Mouse (Mus musculus): Measurements from ENCODE around the gene Pafah1b2. TPM values are rescaled to one million over a fixed set of nuclear protein-coding genes. Genes with fewer than 3 reads are reported as not detected.

Pafah1b2 gene
- total RNA-seq, 2 experiments from 2014 or later: 29.3 to 68.6 TPM

- peak; percentile 88 for ATAC-seq (replicated peaks; ENCODE audit: low FRiP score, poor library complexity, severe bottlenecking)
These were observed 27.9 kb downstream of the Pafah1b2 start for GRCm38 (mm10) chr9:45984409-45985228.

- peak; percentile 47 for ATAC-seq (replicated peaks; ENCODE audit: low FRiP score, poor library complexity, severe bottlenecking)
These were observed 28.6 kb downstream of the Pafah1b2 start for GRCm38 (mm10) chr9:45983676-45984408.

- ATAC-seq (replicated peaks; ENCODE audit: low FRiP score, poor library complexity, severe bottlenecking): no peak
These were observed 31.2 kb downstream of the Pafah1b2 start for GRCm38 (mm10) chr9:45981331-45981730.

- no peak for ATAC-seq (replicated peaks; ENCODE audit: low FRiP score, poor library complexity, severe bottlenecking)
These were observed 31.9 kb downstream of the Pafah1b2 start for GRCm38 (mm10) chr9:45980611-45981010.

- ATAC-seq (replicated peaks; ENCODE audit: low FRiP score, poor library complexity, severe bottlenecking): peak; percentile 45
These were observed 32.7 kb downstream of the Pafah1b2 start for GRCm38 (mm10) chr9:45979778-45980177.

DNA sequence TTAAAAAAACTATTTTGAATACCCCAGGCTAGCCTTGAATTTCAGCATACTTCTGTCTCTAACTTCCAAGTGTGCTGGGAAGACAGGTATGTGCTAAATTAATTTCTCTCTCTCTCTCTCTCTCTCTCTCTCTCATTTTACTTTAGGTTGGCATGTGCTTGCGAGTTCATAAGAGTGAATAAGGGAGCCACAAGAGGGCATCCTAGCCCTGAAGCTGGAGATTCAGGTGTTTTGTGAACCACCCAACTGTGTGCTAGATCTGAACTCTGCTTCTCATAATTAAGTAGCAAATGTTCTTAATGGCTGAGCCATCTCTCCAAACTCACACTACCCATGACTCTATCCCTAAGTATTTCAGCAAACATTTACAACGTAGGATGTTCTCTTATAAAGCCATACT is 35.6 kb downstream of the Pafah1b2 start:
- ATAC-seq (replicated peaks; ENCODE audit: low FRiP score, poor library complexity, severe bottlenecking): no peak

DNA sequence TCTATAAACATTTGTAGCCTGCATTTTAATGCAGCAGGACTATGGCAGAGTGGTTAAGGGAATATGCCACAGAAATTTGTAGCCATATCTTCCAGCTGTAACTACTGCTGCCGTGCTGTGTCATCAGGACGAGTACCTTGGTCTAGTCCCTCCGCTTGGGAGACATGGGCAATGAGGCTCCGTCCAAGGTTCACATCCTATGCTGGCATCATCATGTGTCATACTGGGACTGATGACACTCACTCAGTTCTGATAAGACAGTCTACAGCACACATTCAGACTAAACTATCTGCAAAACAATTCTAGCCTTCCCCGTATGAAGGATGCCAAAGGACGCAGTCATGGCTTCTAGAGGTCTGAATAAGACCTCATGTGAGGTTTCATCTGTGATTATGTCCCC is 48.9 kb downstream of the Pafah1b2 start:
- ATAC-seq (replicated peaks; ENCODE audit: low FRiP score, poor library complexity, severe bottlenecking): no peak

DNA sequence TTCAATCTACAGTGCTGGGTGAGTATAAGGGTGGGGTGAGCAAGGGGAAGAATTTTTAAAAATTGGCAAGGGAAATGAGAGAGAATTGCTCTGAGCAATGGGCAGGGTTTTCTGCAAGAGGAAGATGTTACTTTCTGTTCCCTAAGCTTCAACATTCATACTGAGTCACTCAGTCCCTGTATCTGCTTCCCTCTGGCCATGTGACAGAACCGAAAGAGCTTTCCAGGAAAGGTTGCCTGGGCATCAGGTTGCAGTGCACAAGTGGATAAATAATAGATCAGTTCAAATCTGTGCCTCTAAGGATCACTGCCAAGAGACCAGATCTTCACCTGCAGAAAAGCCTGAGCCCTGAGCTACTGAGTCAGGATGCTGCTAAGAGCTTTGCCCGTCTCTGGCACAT is 50.6 kb downstream of the Pafah1b2 start:
- ATAC-seq (replicated peaks; ENCODE audit: low FRiP score, poor library complexity, severe bottlenecking): no peak

DNA sequence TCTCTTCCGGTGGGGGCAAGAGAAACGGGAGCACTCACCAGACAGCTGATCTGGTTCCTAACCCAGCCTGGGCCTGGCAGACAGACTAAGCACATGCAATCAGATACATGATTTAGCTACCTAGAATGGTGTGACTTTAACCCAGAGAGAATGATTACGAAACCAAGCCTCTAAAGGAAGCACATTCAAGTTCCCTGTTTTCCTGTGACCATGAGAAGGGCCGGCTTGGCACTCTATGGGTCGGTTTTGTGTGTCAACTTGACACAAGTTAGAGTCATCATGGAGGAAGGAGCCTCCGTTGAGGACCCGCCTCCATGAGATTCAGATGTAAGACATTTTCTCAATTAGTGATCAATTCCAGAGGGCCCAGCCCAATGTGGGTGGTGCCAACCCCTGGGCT is 52.8 kb downstream of the Pafah1b2 start:
- ATAC-seq (replicated peaks; ENCODE audit: low FRiP score, poor library complexity, severe bottlenecking): no peak

- no peak for ATAC-seq (replicated peaks; ENCODE audit: low FRiP score, poor library complexity, severe bottlenecking)
These were observed 53.6 kb downstream of the Pafah1b2 start for GRCm38 (mm10) chr9:45958851-45959250.

DNA sequence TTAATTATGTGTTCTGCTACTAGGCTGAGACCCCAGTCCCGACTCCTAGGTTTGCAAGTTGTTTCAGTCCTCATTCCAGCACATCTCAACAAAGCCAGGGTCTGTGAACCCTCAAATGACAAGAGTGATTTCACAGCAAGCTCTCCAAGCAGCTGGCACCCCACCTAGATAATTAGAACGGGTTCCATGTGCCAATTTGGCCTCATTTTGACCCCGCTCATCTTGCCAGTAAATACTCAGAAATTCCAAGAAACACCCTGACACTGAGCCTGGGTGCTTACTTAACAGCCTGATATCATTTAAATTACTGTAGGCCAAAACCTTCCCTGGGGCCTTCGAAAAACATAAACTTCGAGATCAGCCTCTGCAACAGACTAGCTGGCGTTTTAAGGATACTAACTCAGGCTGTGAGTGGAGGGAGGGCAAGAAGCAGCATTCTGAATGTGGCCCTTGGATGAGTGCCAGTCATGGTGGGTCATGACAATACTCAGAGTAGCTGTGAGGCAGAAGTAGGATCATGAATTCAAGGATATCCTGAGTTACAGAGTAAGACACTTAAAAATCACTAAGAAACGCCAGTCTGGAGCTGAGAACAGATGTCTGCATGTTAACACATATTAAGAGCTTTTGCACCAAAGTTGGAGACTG is 54.3 kb downstream of the Pafah1b2 start:
- no peak for ATAC-seq (replicated peaks; ENCODE audit: low FRiP score, poor library complexity, severe bottlenecking)

- peak; percentile 92 for ATAC-seq (replicated peaks; ENCODE audit: low FRiP score, poor library complexity, severe bottlenecking)
These were observed 57.2 kb downstream of the Pafah1b2 start, which contains the start of gene Sidt2 for GRCm38 (mm10) chr9:45955107-45955963. Gene Sidt2 (minus strand): TSS chr9:45955258.

DNA sequence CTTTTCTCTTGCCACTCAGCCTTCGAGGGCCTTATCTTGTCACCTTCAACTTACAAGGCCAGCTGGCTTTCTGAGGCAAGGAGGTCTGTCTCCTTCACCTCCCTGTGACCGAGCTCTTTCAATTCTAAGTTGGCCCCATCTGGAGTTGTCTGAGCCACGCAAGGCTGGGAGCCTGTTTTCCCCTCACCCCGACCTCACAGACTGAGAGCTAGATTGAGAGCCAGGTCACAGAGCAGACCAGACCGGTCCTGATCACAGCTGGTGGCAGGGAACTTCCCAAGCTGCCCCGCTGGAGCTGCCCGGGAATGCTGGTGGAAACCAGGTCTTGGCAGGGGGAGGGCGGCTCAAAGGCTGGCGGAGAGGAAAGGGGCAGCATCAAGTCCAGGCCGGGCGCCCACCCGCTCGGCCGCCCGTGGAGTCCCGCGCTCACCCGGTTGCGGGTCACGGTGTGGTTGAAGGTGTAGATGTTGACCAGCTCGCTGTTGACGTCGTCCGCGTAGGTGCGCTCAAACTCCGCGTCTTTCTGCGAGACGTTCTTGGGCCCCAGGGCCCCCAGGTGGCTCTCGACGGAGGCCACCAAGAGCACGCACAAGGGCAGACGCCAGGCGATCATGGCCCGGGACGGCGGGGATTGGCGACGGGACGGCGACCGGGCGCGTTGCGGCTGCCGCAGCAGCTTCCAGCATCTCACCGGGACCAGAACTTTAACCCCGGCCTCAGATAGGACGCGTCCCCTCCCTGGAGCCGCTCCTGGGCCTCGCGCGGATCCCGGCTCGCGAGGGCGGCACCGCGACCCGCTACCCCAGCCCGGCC is 58.0 kb downstream of the Pafah1b2 start:
- peak; percentile 18; the same call in 1 of the 2 replicates for ATAC-seq (replicated peaks; ENCODE audit: low FRiP score, poor library complexity, severe bottlenecking)

GRCm38 (mm10) chr9:45953511-45954293 is 58.8 kb downstream of the Pafah1b2 start:
- no peak; the same call in 1 of the 2 replicates for ATAC-seq (replicated peaks; ENCODE audit: low FRiP score, poor library complexity, severe bottlenecking)

GRCm38 (mm10) chr9:45952890-45953289 is 59.6 kb downstream of the Pafah1b2 start:
- no peak for ATAC-seq (replicated peaks; ENCODE audit: low FRiP score, poor library complexity, severe bottlenecking)

GRCm38 (mm10) chr9:45952057-45952456 is 60.4 kb downstream of the Pafah1b2 start:
- ATAC-seq (replicated peaks; ENCODE audit: low FRiP score, poor library complexity, severe bottlenecking): no peak

DNA sequence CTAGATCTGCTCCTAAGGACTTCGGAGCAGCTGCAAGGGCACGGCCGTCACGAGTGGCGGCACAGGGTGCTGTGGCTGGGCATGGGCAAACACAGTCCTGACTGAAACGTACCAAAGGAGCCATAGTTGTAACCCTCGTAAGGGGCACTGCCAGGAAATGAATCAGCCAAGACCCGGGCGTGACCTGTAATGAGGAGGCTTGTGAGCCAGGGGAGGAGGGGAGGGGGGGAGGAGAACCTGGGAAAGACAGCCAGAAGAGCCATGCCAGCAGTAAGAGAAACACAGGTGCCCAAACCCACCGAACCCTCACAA is 65.7 kb downstream of the Pafah1b2 start:
- ATAC-seq (replicated peaks; ENCODE audit: low FRiP score, poor library complexity, severe bottlenecking): no peak

DNA sequence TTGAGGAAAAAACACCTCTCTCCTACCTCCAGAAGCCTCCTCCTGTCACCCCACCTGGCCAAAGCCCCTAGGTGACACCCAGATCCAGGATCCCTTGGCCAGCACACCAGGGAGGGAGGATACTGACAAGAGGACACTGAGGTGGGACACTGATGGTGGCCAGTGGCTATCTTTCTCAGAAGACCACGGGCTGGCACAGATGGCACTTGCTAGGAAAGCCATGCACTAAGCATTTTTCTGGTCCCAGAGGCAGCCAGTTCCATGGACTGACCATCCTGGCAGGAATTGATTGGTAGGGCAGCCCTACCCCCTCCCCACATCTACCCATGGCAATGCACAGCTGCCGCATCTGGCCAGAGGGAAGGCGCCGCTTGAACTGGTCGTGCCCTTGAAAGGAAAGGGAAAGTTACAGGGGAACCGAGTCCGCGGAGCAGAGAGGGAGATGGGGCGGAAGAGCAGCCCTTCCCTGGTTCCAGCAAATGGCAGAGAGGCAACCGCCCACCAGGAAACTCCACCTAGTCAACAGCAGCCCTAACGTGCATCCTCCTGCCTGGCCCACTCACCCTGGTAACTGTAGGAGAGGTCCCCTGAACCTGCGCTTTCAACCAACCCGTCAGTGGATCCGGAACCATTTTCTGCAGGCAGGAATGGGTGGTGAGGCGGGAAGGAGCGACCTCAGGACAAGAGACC is 66.2 kb downstream of the Pafah1b2 start:
- ATAC-seq (replicated peaks; ENCODE audit: low FRiP score, poor library complexity, severe bottlenecking): no peak

Measured in erythroid progenitor cell, adult 5-6 weeks (primary cell).